Mouse (Mus musculus) kidney, embryonic 14.5 days (tissue): ENCODE measurements at regions not wholly inside any gene's neighbourhood (a gene's known extent, or its start where the extent isn't known, plus 50 kb on each side); places are given as distances from the start of the nearest gene placed in this dataset.

Experiments used
- ATAC-seq: fragments of 200-750 bp; cut with Nextera tagmentation; 2 replicates; pipeline ENCODE4 v1.8.0; 2017; ENCODE audit warnings: moderate number of reproducible peaks, mild to moderate bottlenecking, moderate TSS enrichment, moderate library complexity; ENCODE audit not compliant: low FRiP score, low TSS enrichment
- H3K27ac ChIP-seq: fragments of 300-500 bp; sonication (generic); 2 replicates; pipeline ENCODE4 v1.5.1; 2014; ENCODE audit warnings: low read depth, mild to moderate bottlenecking, low read length, moderate library complexity, mixed read lengths
- H3K27me3 ChIP-seq: fragments of 300-500 bp; sonication (generic); 2 replicates; pipeline ENCODE4 v1.6.1; 2014; ENCODE audit warnings: mild to moderate bottlenecking, low read length; ENCODE audit not compliant: control insufficient read depth, insufficient read depth
- H3K36me3 ChIP-seq: fragments of 300-500 bp; sonication (generic); 2 replicates; pipeline ENCODE4 v1.6.1; 2014; ENCODE audit warnings: low read length, mixed read lengths; ENCODE audit not compliant: control insufficient read depth, insufficient read depth
- H3K4me1 ChIP-seq: fragments of 300-500 bp; sonication (generic); 2 replicates; pipeline ENCODE4 v1.6.1; 2014; ENCODE audit warnings: low read length, mixed read lengths; ENCODE audit not compliant: control insufficient read depth, insufficient read depth
- H3K4me2 ChIP-seq: fragments of 300-500 bp; sonication (generic); replicated peaks from 2 replicates; pipeline ENCODE4 v1.6.1; 2014; ENCODE audit warnings: low read depth, mild to moderate bottlenecking, low read length
- H3K4me3 ChIP-seq: fragments of 300-500 bp; sonication (generic); 2 replicates; pipeline ENCODE4 v1.5.1; 2014; ENCODE audit warnings: mild to moderate bottlenecking, low read length
- H3K9ac ChIP-seq: fragments of 300-500 bp; sonication (generic); 2 replicates; pipeline ENCODE4 v1.6.1; 2014; ENCODE audit warnings: low read depth, mild to moderate bottlenecking, low read length, moderate library complexity
- H3K9me3 ChIP-seq: fragments of 300-500 bp; sonication (generic); 2 replicates; pipeline ENCODE4 v1.6.1; 2016; ENCODE audit warnings: low read length; ENCODE audit not compliant: control insufficient read depth
- WGBS: fragments of 180-500 bp; shearing (Covaris S2); extraction: QIAGEN DNeasy Blood & Tissue Kit; methylation state at CpG from one replicate; pipeline ENCODE4 v1.1.7; 2014; 5-methylcytosine and 5-hydroxymethylcytosine counted together

GRCm38 (mm10) chr9:46736232-46736631, 262.3 kb upstream of the Gm4791 start:
- Histone ChIP-seq H3K27ac (no peak overlapping the region), H3K4me1 (no peaks in the 10 kb centered on the region), H3K36me3 (no peaks in the 10 kb centered on the region), H3K4me3 (no peak overlapping the region), H3K9me3 (no peaks in the 10 kb centered on the region), H3K4me2 (no peak overlapping the region), H3K27me3 (no peaks in the 10 kb centered on the region), H3K9ac (no peak overlapping the region)
- 0 out of 2 replicates have a peak, but pooled peaks have one; percentile 39 for ATAC-seq

GRCm38 (mm10) chr9:46735664-46736067, 262.9 kb upstream of the Gm4791 start:
- H3K9me3 ChIP-seq: no peaks in the 10 kb centered on the region
- ATAC-seq: peak; percentile 57
- no peak overlapping the region for H3K27ac ChIP-seq
- no peak overlapping the region for H3K4me2 ChIP-seq
- 5% methylated on average over 4 of the region's 4 CpGs for WGBS
- H3K9ac ChIP-seq: no peak overlapping the region
- H3K27me3 ChIP-seq: no peaks in the 10 kb centered on the region
- no peaks in the 10 kb centered on the region for H3K4me1 ChIP-seq
- no peaks in the 10 kb centered on the region for H3K36me3 ChIP-seq
- H3K4me3 ChIP-seq: no peak overlapping the region

- Histone ChIP-seq H3K9ac (no peak overlapping the region), H3K9me3 (no peaks in the 10 kb centered on the region), H3K4me2 (no peak overlapping the region), H3K27me3 (no peaks in the 10 kb centered on the region), H3K36me3 (no peaks in the 10 kb centered on the region), H3K27ac (no peak overlapping the region), H3K4me1 (no peaks in the 10 kb centered on the region), H3K4me3 (no peak overlapping the region)
- 71% methylated on average over 5 of the region's 5 CpGs for whole genome bisulfite sequencing
- ATAC-seq: no peak
These were observed 270.1 kb upstream of the Gm4791 start for GRCm38 (mm10) chr9:46728465-46728864.

GRCm38 (mm10) chr9:46724231-46724630, 274.3 kb upstream of the Gm4791 start:
- Histone ChIP-seq H3K9ac (no peak overlapping the region), H3K27me3 (no peaks in the 10 kb centered on the region), H3K4me2 (no peak overlapping the region), H3K9me3 (no peaks in the 10 kb centered on the region), H3K27ac (no peak overlapping the region), H3K4me3 (no peak overlapping the region), H3K36me3 (no peaks in the 10 kb centered on the region), H3K4me1 (no peaks in the 10 kb centered on the region)
- ATAC-seq: no peak
- 88% methylated on average over 5 of the region's 5 CpGs for WGBS

GRCm38 (mm10) chr9:46713415-46713814, 285.1 kb upstream of the Gm4791 start:
- WGBS: 91% methylated on average over 10 of the region's 10 CpGs
- no peak overlapping the region for H3K9ac ChIP-seq
- H3K36me3 ChIP-seq: no peaks in the 10 kb centered on the region
- no peaks in the 10 kb centered on the region for H3K27me3 ChIP-seq
- H3K4me1 ChIP-seq: no peaks in the 10 kb centered on the region
- no peaks in the 10 kb centered on the region for H3K9me3 ChIP-seq
- ATAC-seq: no peak
- no peak overlapping the region for H3K4me3 ChIP-seq
- H3K27ac ChIP-seq: no peak overlapping the region
- H3K4me2 ChIP-seq: no peak overlapping the region

- ATAC-seq: no peak
- 72% methylated on average over 10 of the region's 10 CpGs for WGBS
- H3K4me1 ChIP-seq: no peaks in the 10 kb centered on the region
These were observed 294.2 kb upstream of the Gm4791 start for GRCm38 (mm10) chr9:46704151-46704905.

GRCm38 (mm10) chr9:46703674-46704073, 294.9 kb upstream of the Gm4791 start:
- ATAC-seq: no peak
- WGBS: 70% methylated on average over 8 of the region's 8 CpGs
- H3K4me2 ChIP-seq: no peak overlapping the region
- no peaks in the 10 kb centered on the region for H3K36me3 ChIP-seq
- no peaks in the 10 kb centered on the region for H3K4me1 ChIP-seq
- no peak overlapping the region for H3K4me3 ChIP-seq
- no peaks in the 10 kb centered on the region for H3K9me3 ChIP-seq
- no peak overlapping the region for H3K27ac ChIP-seq
- 0 out of 2 replicates have a peak, but pooled peaks cover 4% of the 10 kb centered on the region for H3K27me3 ChIP-seq
- H3K9ac ChIP-seq: no peak overlapping the region

More at GRCm38 (mm10) chr9:46704151-46704905, 294.2 kb upstream of the Gm4791 start:
- H3K9me3 ChIP-seq: no peaks in the 10 kb centered on the region
- H3K27me3 ChIP-seq: 0 out of 2 replicates have a peak, but pooled peaks cover 4% of the 10 kb centered on the region
- no peak overlapping the region for H3K4me2 ChIP-seq
- no peak overlapping the region for H3K27ac ChIP-seq
- H3K4me3 ChIP-seq: no peak overlapping the region
- H3K36me3 ChIP-seq: no peaks in the 10 kb centered on the region
- H3K9ac ChIP-seq: no peak overlapping the region

- Histone ChIP-seq H3K36me3 (no peaks in the 10 kb centered on the region), H3K4me1 (no peaks in the 10 kb centered on the region), H3K4me2 (no peak overlapping the region), H3K4me3 (no peak overlapping the region), H3K9ac (no peak overlapping the region), H3K27ac (no peak overlapping the region), H3K9me3 (no peaks in the 10 kb centered on the region), H3K27me3 (0 out of 2 replicates have a peak, but pooled peaks cover 4% of the 10 kb centered on the region)
- ATAC-seq: no peak
- WGBS: 67% methylated on average over 13 of the region's 13 CpGs
These were observed 295.5 kb upstream of the Gm4791 start for GRCm38 (mm10) chr9:46702901-46703636.
